Mouse (Mus musculus) ES-E14 (cell line): ENCODE results near the gene Btaf1.

ENCODE experiments used
- HCFC1 ChIP-seq: IDR thresholded peaks from 2 replicates; pipeline ENCODE4 v1.6.1; 2012; ENCODE audit warnings: low read length, inconsistent platforms, borderline replicate concordance; ENCODE audit not compliant: insufficient read depth
- MAFK ChIP-seq: IDR thresholded peaks from 2 replicates; pipeline ENCODE4 v1.6.1; 2014; ENCODE audit warnings: mild to moderate bottlenecking, low read depth, low read length, inconsistent platforms; ENCODE audit not compliant: insufficient read depth
- ZNF384 ChIP-seq: IDR thresholded peaks from 2 replicates; pipeline ENCODE4 v1.6.1; 2012; ENCODE audit warnings: low read depth, low read length, inconsistent platforms

GRCm38 (mm10) chr19:36927800-36928361 is 2.0 kb downstream of the Btaf1 start:
- TF ChIP-seq MAFK = no peak
- no peak for TF ChIP-seq ZNF384
- no peak for TF ChIP-seq HCFC1
